Mouse (Mus musculus) bone marrow, adult 2 months (tissue): Measurements from ENCODE around the gene Cpped1. TPM values are rescaled to one million over a fixed set of nuclear protein-coding genes. Genes with fewer than 3 reads are reported as not detected.

Experiments used
- H3K27ac ChIP-seq: fragments of 200-500 bp; 2 replicates; pipeline ENCODE4 v1.5.1; 2012; ENCODE audit warnings: low read depth, mild to moderate bottlenecking, control low read depth, inconsistent platforms, low read length; ENCODE audit not compliant: control insufficient read depth, poor library complexity, insufficient read depth
- H3K4me1 ChIP-seq: fragments of 200-500 bp; 2 replicates; pipeline ENCODE4 v1.6.1; 2011; ENCODE audit warnings: low read length; ENCODE audit not compliant: control insufficient read depth, insufficient read depth
- H3K4me3 ChIP-seq: fragments of 200-500 bp; replicated peaks from 2 replicates; pipeline ENCODE3; 2011; ENCODE audit warnings: mild to moderate bottlenecking, low read depth, low read length, control low read depth; ENCODE audit not compliant: control insufficient read depth
- CTCF ChIP-seq: fragments of 200-500 bp; IDR thresholded peaks from 2 replicates; pipeline ENCODE4 v1.5.1; 2011; ENCODE audit warnings: low read length, control low read depth; ENCODE audit not compliant: control insufficient read depth, insufficient read depth
- POLR2A ChIP-seq: fragments of 200-500 bp; IDR thresholded peaks from 2 replicates; pipeline ENCODE4 v1.6.1; 2011; ENCODE audit warnings: low read depth, mild to moderate bottlenecking, control low read depth, low read length, borderline replicate concordance; ENCODE audit not compliant: control insufficient read depth
- WGBS: fragments of 180-500 bp; shearing (Covaris S2); methylation state at CpG from one replicate; pipeline ENCODE4 v1.1.7; 2018; 5-methylcytosine and 5-hydroxymethylcytosine counted together
- polyA plus RNA-seq: library from polyadenylated mRNA; stranded (reverse); fragments of >200 nt; gene quantifications from 2 replicates; pipeline ENCODE4 v1.2.4, GENCODE M21; 2011; ENCODE audit warnings: low replicate concordance; ENCODE audit not compliant: missing spikeins, insufficient read depth, insufficient read length

Gene Cpped1
- polyA plus RNA-seq, 1 experiment, result 6.7 TPM

- Histone ChIP-seq H3K4me3 (no peak overlapping the region), H3K27ac (no peak overlapping the region), H3K4me1 (no peaks in the 10 kb centered on the region; the same call in 1 of the 2 replicates)
- TF ChIP-seq POLR2A, result no peak
- TF ChIP-seq CTCF, result no peak
- WGBS, result 83% methylated on average over 7 of the region's 7 CpGs
These were observed 84.4 kb downstream of the Cpped1 start for GRCm38 (mm10) chr16:11824833-11825232.

GRCm38 (mm10) chr16:11824385-11824784 lies 84.9 kb downstream of the Cpped1 start:
- H3K4me3 ChIP-seq, result no peak overlapping the region
- no peak overlapping the region for H3K27ac ChIP-seq
- no peaks in the 10 kb centered on the region; the same call in 1 of the 2 replicates for H3K4me1 ChIP-seq
- WGBS, result 82% methylated on average over 8 of the region's 8 CpGs
- TF ChIP-seq CTCF, result no peak
- no peak for TF ChIP-seq POLR2A

- Histone ChIP-seq H3K4me3 (no peak overlapping the region), H3K27ac (no peak overlapping the region), H3K4me1 (no peaks in the 10 kb centered on the region; the same call in 1 of the 2 replicates)
- WGBS, result 87% methylated on average over 7 of the region's 7 CpGs
- no peak for TF ChIP-seq POLR2A
- TF ChIP-seq CTCF, result no peak
These were observed 88.5 kb downstream of the Cpped1 start for GRCm38 (mm10) chr16:11820791-11821190.

GRCm38 (mm10) chr16:11814935-11815650 lies 94.2 kb downstream of the Cpped1 start:
- Histone ChIP-seq H3K4me1 (no peaks in the 10 kb centered on the region), H3K4me3 (no peak overlapping the region), H3K27ac (no peak overlapping the region)
- TF ChIP-seq CTCF (no peak), POLR2A (no peak)
- WGBS, result 45% methylated on average over 10 of the region's 10 CpGs

- no peak overlapping the region for H3K27ac ChIP-seq
- 85% methylated on average over 8 of the region's 8 CpGs for WGBS
- H3K4me1 ChIP-seq, result no peaks in the 10 kb centered on the region
- no peak overlapping the region for H3K4me3 ChIP-seq
- TF ChIP-seq POLR2A, result no peak
- TF ChIP-seq CTCF, result no peak
These were observed 97.1 kb downstream of the Cpped1 start for GRCm38 (mm10) chr16:11812119-11812518.

- Histone ChIP-seq H3K27ac (no peak overlapping the region), H3K4me1 (no peaks in the 10 kb centered on the region), H3K4me3 (no peak overlapping the region)
- TF ChIP-seq CTCF (no peak), POLR2A (no peak)
- WGBS, result 86% methylated on average over 8 of the region's 8 CpGs
These were observed 99.6 kb downstream of the Cpped1 start for GRCm38 (mm10) chr16:11809615-11810014.

GRCm38 (mm10) chr16:11801960-11802539 lies 107.2 kb downstream of the Cpped1 start:
- H3K4me1 ChIP-seq, result no peaks in the 10 kb centered on the region
- no peak overlapping the region for H3K4me3 ChIP-seq
- no peak for TF ChIP-seq CTCF
- TF ChIP-seq POLR2A, result no peak
- no peak overlapping the region for H3K27ac ChIP-seq
- 84% methylated on average over 7 of the region's 7 CpGs for WGBS

- no peak for TF ChIP-seq POLR2A
- TF ChIP-seq CTCF, result no peak
- no peak overlapping the region for H3K4me3 ChIP-seq
- H3K27ac ChIP-seq, result no peak overlapping the region
- 73% methylated on average over 7 of the region's 7 CpGs for WGBS
- H3K4me1 ChIP-seq, result no peaks in the 10 kb centered on the region
These were observed 113.3 kb downstream of the Cpped1 start for GRCm38 (mm10) chr16:11795758-11796460.
